Mouse (Mus musculus) embryonic facial prominence, embryonic 15.5 days (tissue): Measurements from ENCODE around the gene Stk24. TPM values are rescaled to one million over a fixed set of nuclear protein-coding genes. Genes with fewer than 3 reads are reported as not detected.

Experiments used
- ATAC-seq: fragments of 200-750 bp; cut with Nextera tagmentation; 2 replicates; pipeline ENCODE4 v1.8.0; 2017; ENCODE audit warnings: low read depth, moderate TSS enrichment; ENCODE audit not compliant: insufficient number of reproducible peaks, low FRiP score, low TSS enrichment
- H3K27ac ChIP-seq: fragments of 300-500 bp; sonication (generic); replicated peaks from 2 replicates; pipeline ENCODE4 v1.5.1; 2015; ENCODE audit warnings: mild to moderate bottlenecking, inconsistent platforms
- H3K27me3 ChIP-seq: fragments of 300-500 bp; sonication (generic); 2 replicates; pipeline ENCODE4 v1.6.1; 2015; ENCODE audit warnings: inconsistent platforms
- H3K36me3 ChIP-seq: fragments of 300-500 bp; sonication (generic); 2 replicates; pipeline ENCODE4 v1.6.1; 2015; ENCODE audit warnings: mild to moderate bottlenecking, inconsistent platforms
- H3K4me1 ChIP-seq: fragments of 300-500 bp; sonication (generic); 2 replicates; pipeline ENCODE4 v1.6.1; 2015; ENCODE audit warnings: inconsistent platforms
- H3K4me2 ChIP-seq: fragments of 300-500 bp; sonication (generic); replicated peaks from 2 replicates; pipeline ENCODE4 v1.6.1; 2015; ENCODE audit warnings: mild to moderate bottlenecking, inconsistent platforms
- H3K4me3 ChIP-seq: fragments of 300-500 bp; sonication (generic); replicated peaks from 2 replicates; pipeline ENCODE4 v1.5.1; 2015; ENCODE audit warnings: mild to moderate bottlenecking, inconsistent platforms
- H3K9ac ChIP-seq: fragments of 300-500 bp; sonication (generic); 2 replicates; pipeline ENCODE4 v1.6.1; 2015; ENCODE audit warnings: inconsistent platforms
- H3K9me3 ChIP-seq: fragments of 300-500 bp; sonication (generic); replicated peaks from 2 replicates; pipeline ENCODE4 v1.6.1; 2016; ENCODE audit warnings: inconsistent platforms
- WGBS: fragments of 180-500 bp; shearing (Covaris S2); methylation state at CpG from one replicate; pipeline ENCODE4 v1.1.7; 2015; 5-methylcytosine and 5-hydroxymethylcytosine counted together
- polyA plus RNA-seq: library from polyadenylated mRNA; unstranded; fragments of >200 nt; fragmentation: Nextera tagmentation; extraction: Ambion mirVana; gene quantifications from 2 replicates; pipeline ENCODE4 v1.2.1, GENCODE M21; 2015

Stk24 gene
- polyA plus RNA-seq, 1 experiment from 2014 or later: 41.7 TPM

- WGBS: 70% methylated on average over 6 of the region's 6 CpGs
- Histone ChIP-seq H3K27ac (no peak overlapping the region), H3K9ac (no peak overlapping the region), H3K4me2 (no peak overlapping the region), H3K4me1 (peaks cover 25% of the 10 kb centered on the region), H3K36me3 (no peaks in the 10 kb centered on the region), H3K4me3 (no peak overlapping the region), H3K27me3 (no peaks in the 10 kb centered on the region), H3K9me3 (no peaks in the 10 kb centered on the region)
- ATAC-seq: no peak
These were observed 69.3 kb downstream of the Stk24 start for GRCm38 (mm10) chr14:121310325-121311080.

- Histone ChIP-seq H3K9me3 (no peaks in the 10 kb centered on the region), H3K27ac (no peak overlapping the region), H3K27me3 (no peaks in the 10 kb centered on the region), H3K4me2 (no peak overlapping the region), H3K4me3 (no peak overlapping the region), H3K9ac (no peak overlapping the region), H3K4me1 (peaks cover 19% of the 10 kb centered on the region), H3K36me3 (no peaks in the 10 kb centered on the region)
- no peak for ATAC-seq
- 68% methylated on average over 3 of the region's 3 CpGs for WGBS
These were observed 69.9 kb downstream of the Stk24 start for GRCm38 (mm10) chr14:121309909-121310308.

GRCm38 (mm10) chr14:121305316-121306064 is 74.3 kb downstream of the Stk24 start:
- Histone ChIP-seq H3K4me2 (no peak overlapping the region), H3K27me3 (no peaks in the 10 kb centered on the region), H3K9me3 (no peaks in the 10 kb centered on the region), H3K27ac (no peak overlapping the region), H3K36me3 (peaks cover 16% of the 10 kb centered on the region), H3K4me3 (no peak overlapping the region), H3K9ac (no peak overlapping the region), H3K4me1 (peaks cover 26% of the 10 kb centered on the region)
- 55% methylated on average over 8 of the region's 8 CpGs for WGBS
- ATAC-seq: no peak

GRCm38 (mm10) chr14:121304523-121304922 is 75.3 kb downstream of the Stk24 start:
- H3K4me2 ChIP-seq: no peak overlapping the region
- no peak overlapping the region for H3K27ac ChIP-seq
- H3K9me3 ChIP-seq: no peaks in the 10 kb centered on the region
- no peak for ATAC-seq
- 49% methylated on average over 7 of the region's 7 CpGs for WGBS
- H3K4me3 ChIP-seq: no peak overlapping the region
- no peaks in the 10 kb centered on the region for H3K27me3 ChIP-seq
- no peak overlapping the region for H3K9ac ChIP-seq
- H3K36me3 ChIP-seq: peaks cover 26% of the 10 kb centered on the region
- peaks cover 18% of the 10 kb centered on the region for H3K4me1 ChIP-seq

- H3K4me2 ChIP-seq: no peak overlapping the region
- H3K27me3 ChIP-seq: no peaks in the 10 kb centered on the region
- H3K27ac ChIP-seq: no peak overlapping the region
- WGBS: 85% methylated on average over 9 of the region's 9 CpGs
- ATAC-seq: no peak
- peaks cover 8% of the 10 kb centered on the region for H3K4me1 ChIP-seq
- peaks cover 58% of the 10 kb centered on the region for H3K36me3 ChIP-seq
- H3K4me3 ChIP-seq: no peak overlapping the region
- no peaks in the 10 kb centered on the region for H3K9me3 ChIP-seq
- H3K9ac ChIP-seq: no peak overlapping the region
These were observed 80.7 kb downstream of the Stk24 start for GRCm38 (mm10) chr14:121299093-121299492.

GRCm38 (mm10) chr14:121298537-121298936 is 81.3 kb downstream of the Stk24 start:
- 91% methylated on average over 5 of the region's 5 CpGs for WGBS
- Histone ChIP-seq H3K4me1 (peaks cover 2% of the 10 kb centered on the region; the same call in 1 of the 2 replicates), H3K4me3 (no peak overlapping the region), H3K9me3 (no peaks in the 10 kb centered on the region), H3K27ac (no peak overlapping the region), H3K36me3 (peaks cover 63% of the 10 kb centered on the region), H3K9ac (no peak overlapping the region), H3K4me2 (no peak overlapping the region), H3K27me3 (no peaks in the 10 kb centered on the region)
- ATAC-seq: no peak

GRCm38 (mm10) chr14:121297103-121297502 is 82.7 kb downstream of the Stk24 start:
- Histone ChIP-seq H3K4me3 (no peak overlapping the region), H3K27me3 (no peaks in the 10 kb centered on the region), H3K4me2 (no peak overlapping the region), H3K9me3 (no peaks in the 10 kb centered on the region), H3K9ac (no peak overlapping the region), H3K4me1 (no peaks in the 10 kb centered on the region), H3K27ac (no peak overlapping the region), H3K36me3 (peaks cover 73% of the 10 kb centered on the region)
- 93% methylated on average over 6 of the region's 6 CpGs for WGBS
- ATAC-seq: no peak

GRCm38 (mm10) chr14:121294484-121294883 is 85.3 kb downstream of the Stk24 start:
- ATAC-seq: no peak
- Histone ChIP-seq H3K27me3 (no peaks in the 10 kb centered on the region), H3K4me1 (no peaks in the 10 kb centered on the region), H3K9ac (no peak overlapping the region), H3K9me3 (no peaks in the 10 kb centered on the region), H3K36me3 (peaks cover 66% of the 10 kb centered on the region), H3K4me2 (no peak overlapping the region), H3K27ac (no peak overlapping the region), H3K4me3 (no peak overlapping the region)
- WGBS: 89% methylated on average over 12 of the region's 12 CpGs

GRCm38 (mm10) chr14:121292391-121292790 is 87.4 kb downstream of the Stk24 start:
- no peak overlapping the region for H3K4me2 ChIP-seq
- H3K9me3 ChIP-seq: no peaks in the 10 kb centered on the region
- peaks cover 67% of the 10 kb centered on the region for H3K36me3 ChIP-seq
- no peaks in the 10 kb centered on the region for H3K4me1 ChIP-seq
- H3K4me3 ChIP-seq: no peak overlapping the region
- no peak overlapping the region for H3K27ac ChIP-seq
- WGBS: 96% methylated on average over 3 of the region's 3 CpGs
- ATAC-seq: no peak
- H3K27me3 ChIP-seq: no peaks in the 10 kb centered on the region
- H3K9ac ChIP-seq: no peak overlapping the region

- no peaks in the 10 kb centered on the region for H3K4me1 ChIP-seq
- no peak overlapping the region for H3K9ac ChIP-seq
- no peak overlapping the region for H3K4me3 ChIP-seq
- H3K36me3 ChIP-seq: peaks cover 70% of the 10 kb centered on the region
- WGBS: 89% methylated on average over 8 of the region's 8 CpGs
- no peak for ATAC-seq
- no peak overlapping the region for H3K27ac ChIP-seq
- no peaks in the 10 kb centered on the region for H3K27me3 ChIP-seq
- H3K9me3 ChIP-seq: no peaks in the 10 kb centered on the region
- H3K4me2 ChIP-seq: no peak overlapping the region
These were observed 87.9 kb downstream of the Stk24 start for GRCm38 (mm10) chr14:121291881-121292280.

GRCm38 (mm10) chr14:121285379-121286120 is 94.3 kb downstream of the Stk24 start:
- no peaks in the 10 kb centered on the region for H3K4me1 ChIP-seq
- WGBS: 92% methylated on average over 14 of the region's 14 CpGs
- no peak overlapping the region for H3K4me2 ChIP-seq
- no peak overlapping the region for H3K4me3 ChIP-seq
- H3K27ac ChIP-seq: no peak overlapping the region
- no peaks in the 10 kb centered on the region for H3K27me3 ChIP-seq
- no peak for ATAC-seq
- H3K36me3 ChIP-seq: peaks cover 75% of the 10 kb centered on the region
- H3K9ac ChIP-seq: no peak overlapping the region
- no peaks in the 10 kb centered on the region for H3K9me3 ChIP-seq
